Mouse (Mus musculus) cerebellum, adult (tissue): ENCODE measurements around the gene Ap1m1.

Experiments
- ATAC-seq: cut with Nextera tagmentation; 2 replicates; pipeline ENCODE4 v1.9.2; 2017; ENCODE audit warnings: mild to moderate bottlenecking, moderate library complexity, mixed read lengths; ENCODE audit not compliant: insufficient number of reproducible peaks, low FRiP score, low TSS enrichment

Ap1m1 gene

DNA sequence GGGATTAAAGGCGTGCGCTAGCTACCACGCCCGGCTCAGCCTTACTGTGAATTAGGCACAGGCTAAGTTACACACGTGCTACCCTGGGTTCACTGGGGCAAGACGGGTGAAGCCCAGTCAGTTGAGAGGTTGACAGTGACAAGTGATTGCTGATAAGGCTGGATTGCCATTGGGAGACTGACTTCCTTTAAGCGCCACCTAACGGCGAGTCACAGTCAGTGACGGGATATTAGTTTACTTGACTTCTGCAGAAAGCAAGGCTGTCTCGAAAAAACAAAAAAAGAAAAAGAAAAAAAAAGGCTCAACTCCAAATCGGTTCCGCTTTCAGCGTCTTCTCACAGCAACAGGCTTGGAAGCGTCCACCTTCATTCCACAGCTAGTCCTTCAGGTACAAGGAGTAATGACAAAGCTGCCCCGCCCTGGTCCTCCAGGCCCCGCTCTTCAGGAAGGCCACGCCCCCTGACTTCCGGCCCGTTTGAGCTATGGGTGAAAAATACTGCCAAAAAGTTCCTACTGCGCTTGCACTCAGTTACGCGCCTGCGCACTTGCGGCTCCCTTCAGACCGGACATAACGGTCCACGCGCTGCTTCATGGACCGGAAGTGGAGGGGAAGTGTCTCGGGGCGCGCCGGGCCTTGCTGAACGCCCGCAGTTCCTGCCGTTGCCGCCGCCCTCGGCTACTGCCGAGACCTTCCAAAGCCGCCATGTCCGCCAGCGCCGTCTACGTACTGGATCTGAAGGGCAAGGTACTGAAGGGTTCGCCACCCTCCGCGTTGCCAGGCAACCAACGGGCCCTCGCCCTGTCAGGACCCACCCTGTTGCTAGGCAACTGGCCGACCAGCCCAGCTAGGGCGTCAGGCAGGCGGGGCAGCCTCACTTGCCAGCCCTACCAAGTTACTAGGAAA is at the start of gene Ap1m1:
Gene Ap1m1, plus strand, starts transcription at position 520 of the 904 bp plus-strand sequence.
- peak; percentile 97 for ATAC-seq

DNA sequence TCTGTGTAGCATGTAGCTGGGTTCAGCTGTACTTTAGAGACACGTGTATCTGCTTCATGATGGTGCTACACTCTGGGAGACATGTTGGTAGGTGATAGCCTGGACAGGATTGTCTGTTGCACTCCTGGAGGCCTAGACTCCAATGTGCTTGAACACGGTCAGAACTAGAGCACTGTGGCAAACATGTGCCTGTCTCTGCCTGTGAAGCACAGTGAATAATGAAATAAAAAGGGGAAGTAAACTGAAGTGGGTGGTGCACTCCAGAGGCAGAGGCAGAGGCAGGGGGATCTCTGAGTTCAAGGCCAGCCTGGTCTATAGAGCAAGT is 49.6 kb upstream of the Ap1m1 start:
- ATAC-seq = no peak

DNA sequence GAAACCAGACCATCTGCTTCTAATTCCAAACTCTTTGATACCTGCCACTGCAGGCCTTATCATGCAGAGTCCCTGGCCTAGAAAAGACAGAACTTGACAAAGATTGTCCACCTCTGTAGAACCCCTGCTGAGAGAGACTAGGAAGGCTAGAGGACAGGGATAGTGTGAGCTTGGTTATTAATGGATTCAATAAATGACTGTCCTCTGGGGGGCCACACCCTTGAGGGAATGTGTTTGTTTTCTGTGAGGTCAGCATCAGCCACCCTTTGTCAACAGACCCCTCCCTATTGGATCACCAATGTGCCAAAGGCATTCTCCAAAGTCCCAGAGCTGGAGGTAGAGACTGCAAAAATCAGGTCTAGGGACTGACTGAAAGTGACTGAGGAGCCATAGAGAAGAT is 47.8 kb upstream of the Ap1m1 start:
- ATAC-seq = no peak

GRCm38 (mm10) chr8:72197997-72198396 is 41.8 kb upstream of the Ap1m1 start:
- ATAC-seq = no peak

- ATAC-seq = no peak
Observed at GRCm38 (mm10) chr8:72208582-72208981, 31.2 kb upstream of the Ap1m1 start.

DNA sequence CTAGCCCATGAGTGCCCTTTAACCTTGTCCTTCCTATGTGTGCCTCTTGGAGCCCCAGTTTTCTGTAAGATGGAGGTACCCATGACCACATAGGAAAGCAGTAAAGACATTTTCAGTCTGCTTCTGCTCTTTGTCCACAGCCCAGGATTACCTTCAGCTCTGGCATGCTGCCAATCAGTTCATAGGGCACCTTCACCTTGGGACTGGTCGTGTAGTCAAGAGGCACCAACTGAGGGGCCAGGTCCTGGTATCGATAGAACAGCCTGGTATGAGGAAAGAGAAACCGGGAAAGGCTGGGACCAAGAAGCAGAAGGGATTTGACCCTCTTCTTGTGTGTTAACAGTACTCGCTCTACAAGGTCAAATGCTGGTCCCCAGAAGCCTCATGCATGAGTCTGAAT is 29.6 kb upstream of the Ap1m1 start:
- no peak for ATAC-seq

- ATAC-seq = no peak
Observed at GRCm38 (mm10) chr8:72210710-72211109, 29.1 kb upstream of the Ap1m1 start.

- no peak for ATAC-seq
Observed at GRCm38 (mm10) chr8:72211846-72212245, 28.0 kb upstream of the Ap1m1 start.

DNA sequence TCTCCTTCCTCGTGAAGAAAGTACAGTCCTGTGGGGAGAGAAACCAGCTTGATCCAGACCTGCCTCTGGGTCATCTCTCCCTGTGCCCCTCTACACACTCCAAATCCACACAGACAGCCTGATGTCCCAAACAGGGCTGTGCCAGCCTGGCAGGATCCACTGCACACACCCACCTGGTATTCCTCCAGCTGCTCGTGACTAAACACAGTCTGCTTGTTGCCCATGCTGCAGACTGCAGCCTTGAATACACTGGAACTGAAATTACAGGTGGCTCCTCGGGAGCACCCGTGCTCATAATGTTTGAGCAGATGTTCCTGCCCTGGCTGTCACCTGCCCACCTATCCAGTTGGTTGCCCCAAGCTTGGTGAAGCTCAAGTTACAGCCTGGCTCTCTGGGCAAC is 27.1 kb upstream of the Ap1m1 start, which contains the start of gene Cib3:
Gene Cib3, minus strand, starts transcription at position 87 of the 400 bp plus-strand sequence.
- no peak for ATAC-seq

DNA sequence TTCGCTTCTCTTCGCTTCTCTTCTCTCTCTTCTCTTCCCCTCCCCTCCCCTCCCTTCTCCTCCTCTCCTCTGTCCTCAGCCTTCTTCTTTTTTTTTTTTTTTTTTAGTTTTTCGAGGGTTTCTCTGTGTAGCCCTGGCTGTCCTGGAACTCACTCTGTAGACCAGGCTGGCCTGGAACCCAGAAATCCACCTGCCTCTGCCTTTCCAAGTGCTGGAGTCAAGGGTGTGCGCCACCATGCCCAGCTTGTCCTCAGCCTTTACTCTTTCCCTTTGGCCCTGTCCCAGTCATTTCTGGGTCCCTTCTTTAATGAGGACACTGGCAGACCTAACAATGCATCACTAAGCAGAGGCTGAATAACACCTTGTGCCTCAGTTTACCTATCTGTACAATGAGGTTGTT is 26.3 kb upstream of the Ap1m1 start, which contains the start of gene Gm11034:
Gene Gm11034, minus strand, starts transcription at position 101 of the 400 bp plus-strand sequence.
- ATAC-seq = no peak

DNA sequence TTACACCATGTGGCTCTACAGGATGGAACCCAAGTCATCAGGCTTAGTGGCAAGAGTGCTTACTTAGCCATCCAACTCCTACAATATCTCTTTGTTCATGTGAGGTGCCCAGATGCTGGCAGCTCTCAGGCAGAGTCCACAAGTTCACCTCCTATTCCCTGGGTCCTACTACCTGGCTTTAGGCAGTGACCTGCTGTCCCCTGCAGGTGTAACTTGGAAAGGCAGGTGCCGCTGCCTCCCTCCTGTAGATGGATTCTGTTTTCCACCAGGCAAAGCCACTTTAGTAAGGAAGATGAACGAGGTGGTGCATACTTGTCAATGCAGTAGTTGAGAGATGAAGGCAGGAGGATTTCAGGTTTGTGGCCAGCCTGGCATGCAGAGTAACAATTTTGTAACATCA is 24.8 kb upstream of the Ap1m1 start:
- no peak for ATAC-seq

DNA sequence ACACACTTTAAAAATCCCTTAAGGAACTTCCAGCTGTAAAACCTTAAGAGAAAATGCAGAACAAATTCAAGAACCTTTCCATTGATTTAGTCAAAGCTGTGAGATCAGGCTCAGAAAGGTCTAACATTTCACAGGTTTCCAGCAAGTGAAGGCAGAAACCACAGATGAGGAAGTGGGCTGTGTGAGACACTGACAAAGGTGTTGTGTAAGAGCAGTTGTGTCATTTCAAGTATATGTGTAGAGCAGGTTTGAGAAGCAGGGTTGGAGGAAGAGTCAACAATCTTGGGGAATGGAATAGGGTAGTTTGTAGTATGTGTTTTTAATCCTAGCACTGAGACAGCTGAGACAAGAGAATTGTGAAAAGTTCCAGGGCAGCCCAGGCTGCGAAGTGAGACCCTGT is 23.9 kb upstream of the Ap1m1 start:
- no peak for ATAC-seq

- no peak for ATAC-seq
Observed at GRCm38 (mm10) chr8:72218781-72219540, 20.9 kb upstream of the Ap1m1 start.

DNA sequence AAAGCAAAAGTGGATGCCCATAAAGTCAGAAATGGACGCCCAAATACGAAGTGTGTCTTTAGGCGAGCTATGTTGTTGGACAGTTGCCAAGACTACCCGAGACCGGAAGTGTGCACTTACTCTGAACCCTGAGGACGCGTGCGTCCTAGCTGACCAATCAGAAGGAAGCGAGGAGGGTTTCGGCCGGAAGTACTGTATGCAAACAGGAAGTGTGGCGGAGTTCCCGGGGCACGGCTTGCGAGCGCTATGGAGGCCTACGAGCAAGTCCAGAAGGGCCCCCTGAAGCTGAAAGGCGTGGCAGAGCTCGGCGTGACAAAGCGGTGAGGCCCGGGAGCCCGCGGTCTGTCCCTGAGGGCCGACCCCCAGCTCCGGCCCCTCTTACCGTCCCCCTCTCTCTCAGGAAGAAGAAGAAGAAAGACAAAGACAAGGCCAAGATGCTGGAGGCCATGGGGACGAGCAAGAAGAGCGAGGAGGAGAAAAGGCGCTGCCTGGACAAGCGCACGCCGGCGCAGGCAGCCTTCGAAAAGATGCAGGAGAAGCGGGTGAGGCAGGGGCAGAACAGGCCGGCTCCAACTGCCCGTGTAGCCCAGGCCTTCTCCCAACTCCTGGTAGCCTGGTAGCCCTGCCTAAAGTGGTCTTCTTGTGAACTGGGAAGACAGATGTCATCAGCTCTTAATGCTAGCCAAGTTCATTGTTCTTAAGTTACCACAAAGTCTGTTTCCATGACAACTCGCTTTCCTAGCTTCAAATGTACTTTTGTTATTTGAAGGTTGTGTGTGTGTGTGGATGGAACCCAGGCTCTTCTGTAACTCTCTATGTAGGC is 20.1 kb upstream of the Ap1m1 start, which contains the start of gene Fam32a:
Gene Fam32a, plus strand, starts transcription at position 190 of the 823 bp plus-strand sequence.
- ATAC-seq = peak; percentile 98

DNA sequence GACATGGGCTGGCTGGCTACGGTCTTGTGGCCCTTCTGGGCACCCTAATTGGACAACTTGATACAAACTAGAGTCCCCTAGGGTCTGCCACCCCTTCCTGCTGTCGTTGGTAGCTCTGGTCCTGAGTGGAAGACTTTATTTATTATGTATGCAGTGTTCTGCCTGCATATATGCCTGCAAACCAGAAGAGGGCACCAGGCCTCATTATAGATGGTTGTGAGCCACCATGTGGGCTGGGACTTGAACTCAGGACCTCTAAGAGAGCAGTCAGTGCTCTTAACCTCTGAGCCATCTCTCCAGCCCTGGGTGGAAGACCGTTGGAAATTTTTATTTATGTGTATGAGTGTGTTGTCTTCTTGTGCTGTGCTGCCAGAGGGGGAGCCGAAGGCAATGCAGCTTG is 19.1 kb upstream of the Ap1m1 start:
- no peak for ATAC-seq

DNA sequence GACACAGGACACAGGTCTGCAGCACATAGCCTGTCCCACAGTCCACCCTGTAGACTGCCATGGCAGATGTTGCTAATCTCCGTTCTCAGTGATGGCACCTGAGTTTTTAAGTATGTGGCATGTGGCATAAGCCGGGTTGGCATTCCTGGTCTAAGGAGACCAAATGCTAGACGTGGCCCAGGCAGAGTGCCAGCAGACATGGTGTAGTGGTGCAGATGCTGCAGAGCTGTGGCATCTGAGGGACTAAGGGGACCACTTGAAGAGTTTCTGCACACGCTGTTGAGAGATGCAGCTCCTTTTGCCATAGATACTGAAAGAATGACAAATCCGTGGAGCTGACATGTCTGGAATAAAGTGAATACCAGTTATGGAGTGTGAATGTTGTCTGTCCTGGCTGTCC is 17.2 kb upstream of the Ap1m1 start:
- no peak for ATAC-seq

DNA sequence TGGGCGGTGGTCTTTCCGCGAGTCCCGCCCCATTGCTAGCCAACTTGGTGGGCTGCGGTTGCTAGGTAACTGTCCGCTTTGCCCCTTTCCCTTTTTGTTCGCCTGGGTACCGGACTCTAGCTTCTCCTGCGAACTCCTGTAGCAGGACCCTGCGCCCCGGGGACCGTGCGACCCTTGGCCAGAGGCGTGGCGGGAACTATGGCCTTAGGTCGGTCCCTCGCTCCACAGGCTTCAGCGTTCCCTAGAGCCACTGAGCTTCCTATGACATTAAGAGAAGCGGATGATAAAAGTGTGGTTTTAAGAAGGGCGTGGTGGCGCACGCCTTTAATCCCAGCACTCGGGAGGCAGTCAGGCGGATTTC is 565 bp downstream of the Ap1m1 start:
- ATAC-seq = peak; percentile 9; the same call in 1 of the 2 replicates

DNA sequence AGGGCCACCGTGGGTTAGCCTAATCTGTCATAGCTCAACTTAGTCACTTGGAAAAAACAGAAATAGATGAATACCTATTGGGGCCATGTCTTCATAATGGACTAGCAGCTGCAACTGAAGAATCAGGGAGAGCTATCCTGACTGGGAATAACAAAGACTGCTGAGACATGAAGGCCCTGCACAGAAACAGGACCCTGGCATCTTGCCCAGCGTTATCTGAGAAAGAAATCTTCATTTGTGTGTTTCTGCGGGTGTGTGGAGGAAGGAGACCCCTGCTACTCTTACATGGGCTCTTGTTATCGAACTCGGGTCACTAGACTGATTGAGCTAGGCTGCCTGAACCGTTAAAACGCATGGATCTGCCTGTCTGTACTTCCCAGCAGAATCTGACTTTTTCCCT is 1.1 kb downstream of the Ap1m1 start:
- ATAC-seq = no peak

- ATAC-seq = no peak
Observed at GRCm38 (mm10) chr8:72242226-72242625, 2.4 kb downstream of the Ap1m1 start.

- ATAC-seq = no peak
Observed at GRCm38 (mm10) chr8:72244610-72245009, 4.8 kb downstream of the Ap1m1 start.
